Mouse (Mus musculus): ENCODE data around the gene Arhgap17. TPM values are rescaled to one million over a fixed set of nuclear protein-coding genes. Genes with fewer than 3 reads are reported as not detected.

Gene Arhgap17
- total RNA-seq, 2 experiments from 2014 or later: 13.1 to 13.8 TPM

GRCm38 (mm10) chr7:123368778-123369746, 653 bp downstream of the Arhgap17 start:
- DNase-seq: peak; percentile 44

GRCm38 (mm10) chr7:123368187-123368586, 1.5 kb downstream of the Arhgap17 start:
- no peak for DNase-seq

- no peak for DNase-seq
Observed at GRCm38 (mm10) chr7:123367218-123368150, 2.2 kb downstream of the Arhgap17 start.

DNA sequence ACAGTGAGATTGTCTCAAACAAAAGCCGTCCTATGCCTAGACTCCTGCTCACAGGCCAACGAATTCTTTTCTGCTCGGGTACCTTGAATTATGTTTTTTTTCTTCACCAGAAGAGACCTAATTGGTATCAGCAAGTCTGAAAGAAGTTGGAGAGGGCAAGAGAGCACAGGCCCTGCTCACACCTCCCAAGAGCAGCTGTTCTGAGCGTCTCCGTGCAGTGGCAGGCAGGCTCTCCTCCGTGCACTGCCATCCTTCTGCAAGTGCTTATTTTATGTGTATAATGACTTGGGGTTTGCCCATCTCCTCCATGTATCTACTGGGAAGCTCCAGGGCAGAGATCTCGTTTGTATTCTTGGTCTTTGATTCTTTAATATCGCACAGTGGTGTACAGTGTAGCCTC, 2.9 kb downstream of the Arhgap17 start:
- DNase-seq: no peak

- DNase-seq: no peak
Observed at GRCm38 (mm10) chr7:123365876-123366741, 3.6 kb downstream of the Arhgap17 start.

DNA sequence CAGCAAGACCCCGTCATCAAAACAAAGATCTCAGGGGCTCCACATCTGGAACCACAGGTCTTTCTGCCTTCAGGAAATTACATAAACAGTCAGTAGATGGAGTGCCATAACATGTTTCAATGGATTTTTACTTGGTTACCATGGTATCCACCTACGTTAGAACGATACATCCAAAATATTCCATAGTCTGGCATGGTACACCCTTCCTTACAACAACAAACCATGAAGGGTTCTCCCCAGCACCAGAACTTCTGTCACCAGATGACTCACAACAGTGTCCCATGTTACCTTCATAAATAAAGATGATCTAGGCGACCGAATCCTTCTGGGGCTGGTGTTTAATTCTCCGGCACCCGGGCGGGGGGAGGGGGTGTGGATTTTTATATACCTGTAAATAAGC, 5.7 kb downstream of the Arhgap17 start:
- DNase-seq: no peak

- DNase-seq: no peak
Observed at GRCm38 (mm10) chr7:123362806-123363205, 6.9 kb downstream of the Arhgap17 start.

- no peak for DNase-seq
Observed at GRCm38 (mm10) chr7:123361229-123361980, 8.3 kb downstream of the Arhgap17 start.

- DNase-seq: no peak
Observed at GRCm38 (mm10) chr7:123360185-123360584, 9.5 kb downstream of the Arhgap17 start.

GRCm38 (mm10) chr7:123359101-123359500, 10.6 kb downstream of the Arhgap17 start:
- DNase-seq: no peak

- no peak for DNase-seq
Observed at GRCm38 (mm10) chr7:123356158-123356557, 13.6 kb downstream of the Arhgap17 start.

DNA sequence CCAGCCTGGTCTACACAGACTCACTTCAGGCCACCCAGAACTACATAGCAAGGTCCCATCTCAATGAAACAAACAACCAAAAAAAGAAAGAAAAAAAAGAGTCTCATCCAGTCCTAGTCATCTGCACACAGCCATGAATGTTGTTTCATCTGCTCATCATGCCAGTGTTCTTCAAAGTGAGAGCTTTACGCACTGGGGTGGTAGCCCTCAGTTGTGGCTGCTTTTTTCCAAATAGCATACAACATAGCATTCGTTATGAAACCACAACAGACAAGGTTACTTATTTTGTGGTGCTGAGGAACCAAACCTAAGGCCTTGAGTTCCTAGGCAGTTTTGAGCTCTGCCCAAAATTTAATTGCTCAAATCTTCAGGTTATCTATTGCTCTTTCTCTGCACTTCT, 14.9 kb downstream of the Arhgap17 start:
- no peak for DNase-seq

DNA sequence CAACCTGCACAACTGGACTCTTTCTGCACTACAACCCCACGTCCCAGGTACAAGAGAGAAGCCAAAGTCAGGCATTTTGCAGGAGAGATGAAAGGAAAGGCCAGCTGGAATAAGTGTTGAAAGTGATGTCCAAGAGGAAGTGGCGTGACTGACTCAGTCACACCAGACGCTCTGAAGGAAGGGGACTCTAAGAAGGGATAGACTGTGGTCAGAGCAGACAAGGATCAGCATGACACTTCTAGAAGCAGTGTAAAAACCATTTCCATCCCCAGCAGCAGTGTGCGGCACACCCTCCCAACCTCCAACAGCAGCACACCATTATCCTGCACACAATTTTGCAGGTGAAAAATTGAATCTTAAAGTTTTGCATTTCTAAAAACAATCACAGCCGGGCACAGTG, 15.3 kb downstream of the Arhgap17 start:
- DNase-seq: no peak

DNA sequence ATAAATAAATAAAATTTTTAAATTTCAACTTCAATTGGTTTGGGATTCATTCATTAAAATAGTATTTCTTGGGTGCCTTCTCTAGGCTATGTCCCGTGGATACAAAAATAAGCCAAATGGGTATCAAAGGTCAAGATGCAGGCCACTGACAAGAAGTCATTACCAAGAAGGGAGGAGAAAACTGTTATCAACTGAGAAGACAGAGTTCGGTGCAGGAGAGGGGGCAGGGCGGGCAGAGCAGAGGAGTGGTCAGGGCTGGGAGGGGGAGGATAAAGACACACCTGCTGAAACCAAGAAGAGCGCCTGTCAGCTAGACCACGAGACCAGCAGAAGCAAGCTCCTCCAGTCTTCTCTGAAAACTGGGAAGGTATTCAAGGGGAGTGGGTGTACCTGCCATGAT, 15.8 kb downstream of the Arhgap17 start:
- no peak for DNase-seq

- no peak for DNase-seq
Observed at GRCm38 (mm10) chr7:123353081-123353480, 16.6 kb downstream of the Arhgap17 start.

- no peak for DNase-seq
Observed at GRCm38 (mm10) chr7:123350243-123350642, 19.5 kb downstream of the Arhgap17 start.

- DNase-seq: no peak
Observed at GRCm38 (mm10) chr7:123349813-123350212, 19.9 kb downstream of the Arhgap17 start.

- no peak for DNase-seq
Observed at GRCm38 (mm10) chr7:123346631-123347290, 23.0 kb downstream of the Arhgap17 start.

DNA sequence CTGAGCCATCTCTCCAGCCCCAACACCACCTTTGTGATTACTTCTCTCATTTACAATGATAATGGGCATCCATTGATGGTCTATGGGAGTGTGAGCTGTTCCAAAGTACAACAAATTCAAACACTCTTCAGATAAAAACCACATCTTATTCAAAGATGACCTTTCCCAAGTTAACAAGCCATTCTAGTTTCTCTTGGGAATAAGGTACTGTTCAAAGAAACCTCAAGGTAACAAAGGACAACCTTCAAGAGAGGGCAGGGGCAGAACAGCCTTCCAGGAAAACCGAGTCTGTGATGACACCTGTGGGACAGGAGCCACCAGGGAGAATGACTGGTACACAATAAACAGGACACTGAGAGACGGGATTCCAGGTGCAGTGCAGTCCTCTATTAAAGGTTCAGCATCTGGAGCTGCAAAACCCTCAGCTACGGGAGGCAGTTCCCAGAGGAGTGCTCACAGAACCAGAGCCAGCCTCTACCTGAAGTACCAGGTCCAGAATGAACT, 24.6 kb downstream of the Arhgap17 start:
- DNase-seq: no peak

All from gastrocnemius, postnatal 25 days (tissue).